Mouse (Mus musculus): ENCODE measurements at regions not wholly inside any gene's neighbourhood (a gene's known extent, or its start where the extent isn't known, plus 50 kb on each side); places are given as distances from the start of the nearest gene placed in this dataset.
"Not testable (repeated sequence)": the region's sequence is repeated elsewhere in the genome, so short reads cannot be mapped to it uniquely, and the experiment has no call there.

DNA sequence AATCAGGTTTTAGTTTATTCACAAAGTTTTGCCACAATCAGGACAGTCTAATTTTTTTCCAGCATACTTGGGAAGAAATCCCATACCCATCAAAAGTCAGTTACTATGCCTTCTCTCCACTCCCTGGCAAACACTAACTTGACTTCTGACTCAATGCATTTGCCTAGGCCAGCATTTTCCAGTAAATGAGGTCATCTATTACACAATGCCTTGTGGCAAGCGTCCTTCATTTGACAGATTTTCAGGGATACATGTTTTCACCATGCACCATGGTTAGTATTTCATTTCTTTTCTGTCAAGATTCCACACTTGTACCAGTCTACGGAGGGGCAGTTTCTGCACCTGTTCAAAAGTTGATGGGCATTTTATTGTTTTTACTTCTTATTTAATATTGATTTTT, 88.4 kb upstream of the Slc2a12 start:
- DNase-seq = not testable (repeated sequence)

DNA sequence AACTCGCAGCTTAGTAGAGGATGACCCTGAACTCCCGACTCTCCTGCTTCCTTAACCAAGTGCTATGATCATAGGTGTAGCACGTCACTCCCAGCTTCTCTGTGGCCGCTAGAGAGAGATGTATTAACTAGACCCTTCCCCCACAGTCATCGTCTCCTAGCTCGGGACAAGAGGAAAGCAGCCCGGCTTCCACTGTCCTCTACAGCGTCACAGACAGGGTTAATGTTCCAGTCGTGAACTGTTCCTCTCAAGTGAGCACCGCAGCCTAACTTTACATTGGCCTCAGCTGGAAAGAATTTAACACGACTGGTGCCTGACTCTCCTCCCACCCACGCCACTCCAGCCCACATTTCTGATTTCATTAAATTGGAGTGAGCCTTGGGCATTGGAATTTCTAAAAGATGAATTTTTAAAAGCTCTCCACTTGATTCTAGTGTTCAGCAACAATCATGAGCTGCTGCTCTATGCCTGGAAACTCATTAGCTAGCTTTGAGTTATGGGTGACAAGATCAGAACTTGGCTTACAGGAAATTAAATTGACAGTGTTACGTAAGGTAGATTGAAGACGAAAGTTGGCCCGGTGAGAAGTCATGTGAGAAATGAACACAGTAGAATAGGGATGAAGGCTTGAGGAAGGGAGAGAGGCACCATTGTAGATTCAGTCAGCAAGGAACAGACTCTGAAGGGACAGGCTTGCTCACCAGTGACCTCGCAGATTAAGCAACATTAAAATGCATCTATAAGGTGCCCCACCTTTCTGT, 75.4 kb upstream of the Slc2a12 start:
- DNase-seq = not testable (repeated sequence)

DNA sequence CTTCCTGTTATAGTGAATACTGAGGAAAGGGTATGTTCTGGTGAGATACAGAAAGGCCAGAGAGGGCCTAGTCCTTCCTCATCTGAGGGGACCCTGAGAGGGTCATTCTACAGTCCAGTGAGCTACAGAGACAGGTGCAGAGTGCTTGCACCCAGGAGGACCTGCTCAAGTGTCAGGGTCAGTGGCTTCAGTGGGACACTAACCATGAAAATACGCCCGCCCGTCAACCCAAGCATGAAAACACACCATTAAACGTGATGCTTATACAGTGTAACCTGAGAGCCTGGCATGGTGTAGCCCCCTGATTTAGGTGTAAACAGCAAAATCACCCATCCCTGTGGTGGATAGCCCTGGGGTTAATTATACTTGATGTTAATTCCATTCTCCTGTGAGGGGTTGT, 70.8 kb upstream of the Slc2a12 start:
- DNase-seq = not testable (repeated sequence)

DNA sequence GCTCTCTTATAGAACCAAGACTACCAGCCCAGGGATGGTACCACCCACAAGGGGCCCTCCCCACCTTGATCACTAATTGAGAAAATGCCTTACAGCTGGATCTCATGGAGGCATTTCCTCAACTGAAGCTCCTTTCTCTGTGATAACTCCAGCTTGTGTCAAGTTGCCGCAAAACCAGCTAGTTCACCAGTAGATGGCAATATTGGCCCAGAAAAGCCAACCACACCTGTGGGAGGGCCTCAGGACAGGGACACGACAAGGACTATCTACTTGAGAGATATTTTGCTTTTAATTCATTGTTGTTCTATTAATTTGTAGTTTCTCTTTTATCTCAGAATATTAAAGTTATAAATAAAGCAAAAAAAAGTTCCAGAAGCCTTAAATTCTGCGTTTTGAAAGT, 65.4 kb upstream of the Slc2a12 start:
- DNase-seq = peak; percentile 82 to 83

DNA sequence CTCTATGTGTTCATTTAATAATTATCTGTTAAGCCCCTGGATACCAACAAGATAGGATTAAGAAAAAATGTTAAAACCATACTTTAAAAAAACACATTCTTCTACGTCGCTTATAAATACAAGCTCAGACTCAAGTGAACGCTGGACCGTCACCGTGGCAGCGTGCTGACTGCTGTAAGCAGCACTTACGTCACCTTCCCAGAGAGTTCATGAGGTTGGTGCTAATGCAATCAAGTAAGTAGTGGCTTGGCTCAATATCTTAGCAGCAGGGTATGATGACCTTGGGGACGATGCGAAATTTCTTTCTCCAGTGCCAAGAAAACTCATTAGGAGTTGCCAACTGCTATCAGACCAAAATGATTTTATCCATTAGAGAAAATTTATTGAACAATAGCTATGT, 63.5 kb upstream of the Slc2a12 start:
- not testable (repeated sequence) for DNase-seq

DNA sequence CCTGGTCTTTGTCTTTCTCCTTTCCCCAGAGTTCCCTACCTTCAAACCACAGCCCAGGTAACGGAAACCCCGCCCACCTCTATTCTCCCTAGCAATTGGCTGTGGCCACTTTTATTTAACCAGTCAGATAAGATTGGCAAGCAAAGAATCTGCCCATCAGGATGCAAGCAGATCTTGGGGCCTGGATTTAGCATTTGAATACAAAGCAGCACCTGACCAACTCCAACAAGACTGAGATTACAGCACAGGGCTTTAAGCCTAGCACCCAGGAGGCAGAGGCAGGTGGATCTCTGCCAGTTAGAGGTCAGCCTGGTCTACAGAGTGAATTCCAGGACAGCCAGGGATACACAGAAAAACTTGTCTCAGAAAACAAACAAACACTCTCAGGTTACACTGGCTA, 61.5 kb upstream of the Slc2a12 start:
- not testable (repeated sequence) for DNase-seq

DNA sequence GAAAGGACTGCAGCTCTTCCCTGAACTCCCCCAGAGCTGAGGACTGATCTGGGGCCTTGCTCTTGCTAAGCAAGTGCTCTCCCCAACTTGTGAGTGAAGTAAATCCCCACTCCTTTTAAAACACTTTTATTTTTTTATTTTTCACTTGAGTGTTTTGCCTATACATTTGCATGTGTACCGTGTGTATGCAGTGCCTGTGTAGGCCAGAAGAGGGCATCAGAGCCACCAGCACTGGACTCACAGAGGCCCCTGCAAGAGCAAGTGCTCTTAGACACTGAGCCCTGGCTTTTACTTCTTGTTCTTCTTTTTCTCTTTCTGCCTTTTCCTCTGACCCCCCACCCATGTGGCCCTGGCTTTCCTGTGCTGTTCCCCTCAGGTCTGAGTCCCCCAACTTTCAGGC, 56.2 kb upstream of the Slc2a12 start:
- peak in 1 of 2 experiments; percentile 13 for DNase-seq

DNA sequence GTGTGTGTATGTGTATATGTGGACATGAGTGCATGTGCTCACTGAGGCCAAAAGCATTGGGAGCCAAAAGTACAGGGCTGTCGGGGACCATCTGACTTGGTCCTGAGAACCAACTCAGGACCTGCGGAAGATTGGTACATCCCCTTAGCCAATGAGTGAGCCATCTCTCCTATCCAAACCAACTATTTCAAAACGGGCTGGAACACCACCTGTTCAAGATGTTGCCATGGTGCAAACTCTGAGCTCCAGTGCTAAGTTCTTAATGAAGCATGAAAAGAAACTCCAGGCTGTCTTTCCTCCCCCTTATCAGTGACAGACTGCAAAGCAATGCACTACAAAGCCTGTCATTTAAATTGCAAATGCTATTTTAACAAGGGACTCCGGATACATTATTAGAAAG, 53.1 kb upstream of the Slc2a12 start:
- not testable (repeated sequence) for DNase-seq

DNA sequence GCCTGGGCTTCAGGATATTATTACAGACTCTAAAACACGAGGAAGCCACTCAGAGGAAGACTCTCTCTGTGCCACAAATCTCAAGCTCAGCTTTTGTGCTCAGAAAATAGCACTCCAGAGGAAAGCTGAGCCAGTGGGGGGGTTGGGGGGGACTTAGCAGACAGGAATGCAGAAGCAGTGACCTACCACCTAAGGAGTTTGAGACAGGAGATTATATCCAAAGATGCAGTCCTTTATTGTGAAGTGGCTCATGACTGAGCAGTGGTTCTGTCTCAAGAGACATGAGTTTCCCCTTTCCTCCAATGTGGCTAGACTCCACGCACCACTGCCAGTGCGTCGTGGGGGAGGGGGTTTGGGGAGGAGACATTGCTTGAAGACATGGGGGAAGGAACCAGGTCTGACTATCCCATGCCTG, 52.6 kb upstream of the Slc2a12 start:
- DNase-seq = not testable (repeated sequence)

DNA sequence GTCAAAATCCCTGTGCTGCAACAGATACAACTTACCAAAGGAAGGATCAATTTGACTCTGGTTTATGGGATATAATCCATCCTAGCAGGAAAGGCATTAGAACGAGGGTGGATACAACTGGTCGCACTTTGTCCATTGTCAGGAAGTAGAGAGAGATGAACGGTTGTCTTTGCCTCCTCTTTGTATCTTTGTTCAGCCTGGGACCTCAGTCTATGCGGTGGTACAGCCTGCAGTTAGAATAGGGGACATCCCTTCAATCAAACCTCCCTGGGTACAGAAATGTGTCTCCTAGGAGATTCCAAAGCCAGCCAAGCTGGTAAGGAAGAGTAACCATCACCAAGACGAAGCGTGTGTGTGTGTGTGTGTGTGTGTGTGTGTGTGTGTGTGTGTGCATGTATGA, 52.1 kb upstream of the Slc2a12 start:
- not testable (repeated sequence) for DNase-seq

All from cerebellum, postnatal 10 days (tissue).